Mouse (Mus musculus): ENCODE data around the gene Cib2.

GRCm38 (mm10) chr9:54558731-54559130, 1.3 kb downstream of the Cib2 start:
- TF ChIP-seq CTCF (IDR thresholded peaks at IDR 0.05; ENCODE audit: low read depth, low read length) (no peak), EP300 (IDR thresholded peaks at IDR 0.05; ENCODE audit: insufficient read depth, low read depth, low read length) (no peak), POLR2A (IDR thresholded peaks at IDR 0.05; ENCODE audit: insufficient read depth, low read length) (no peak)
